Mouse (Mus musculus) heart, embryonic 14.5 days (tissue): ENCODE measurements at regions not wholly inside any gene's neighbourhood (a gene's known extent, or its start where the extent isn't known, plus 50 kb on each side); places are given as distances from the start of the nearest gene placed in this dataset.

Experiments used
- ATAC-seq: fragments of 200-750 bp; cut with Nextera tagmentation; 2 replicates; pipeline ENCODE4 v1.8.0; 2017; ENCODE audit warnings: low read depth, moderate TSS enrichment; ENCODE audit not compliant: insufficient number of reproducible peaks, insufficient read depth, low FRiP score
- H3K27ac ChIP-seq, 2 experiments: fragments of 200-500 bp in 1 of 2; fragments of 300-500 bp in 1 of 2; sonication (generic) in 1 of 2; replicated peaks in 1 of 2; 2 replicates each; pipeline ENCODE4 v1.5.1; 2012 to 2014; ENCODE audit warnings: low read depth in 2 of 2, low read length in 2 of 2, control low read depth in 1 of 2, mild to moderate bottlenecking in 1 of 2, mixed read lengths in 1 of 2; ENCODE audit not compliant: control insufficient read depth in 1 of 2, insufficient read depth in 1 of 2
- H3K27me3 ChIP-seq: fragments of 300-500 bp; sonication (generic); 2 replicates; pipeline ENCODE4 v1.6.1; 2014; ENCODE audit warnings: mild to moderate bottlenecking, low read length, control low read depth; ENCODE audit not compliant: control insufficient read depth, insufficient read depth
- H3K36me3 ChIP-seq: fragments of 300-500 bp; sonication (generic); 2 replicates; pipeline ENCODE4 v1.6.1; 2014; ENCODE audit warnings: mild to moderate bottlenecking, control low read depth, low read length, mixed read lengths; ENCODE audit not compliant: control insufficient read depth, insufficient read depth
- H3K4me1 ChIP-seq, 2 experiments: fragments of 200-500 bp in 1 of 2; fragments of 300-500 bp in 1 of 2; sonication (generic) in 1 of 2; 2 replicates each; pipeline ENCODE4 v1.6.1; 2012 to 2014; ENCODE audit warnings: low read length in 2 of 2, control low read depth in 1 of 2, mixed read lengths in 1 of 2; ENCODE audit not compliant: control insufficient read depth in 2 of 2, insufficient read depth in 2 of 2
- H3K4me2 ChIP-seq: fragments of 300-500 bp; sonication (generic); 2 replicates; pipeline ENCODE4 v1.6.1; 2014; ENCODE audit warnings: mild to moderate bottlenecking, low read length
- H3K4me3 ChIP-seq, 2 experiments: fragments of 200-500 bp in 1 of 2; fragments of 300-500 bp in 1 of 2; sonication (generic) in 1 of 2; 2 replicates each; pipeline ENCODE4 v1.5.1; 2012 to 2014; ENCODE audit warnings: low read length in 2 of 2, mild to moderate bottlenecking in 2 of 2, control low read depth in 1 of 2, low read depth in 1 of 2, moderate library complexity in 1 of 2; ENCODE audit not compliant: control insufficient read depth in 1 of 2, insufficient read depth in 1 of 2
- H3K9ac ChIP-seq: fragments of 300-500 bp; sonication (generic); 2 replicates; pipeline ENCODE4 v1.6.1; 2014; ENCODE audit warnings: mild to moderate bottlenecking, low read length
- H3K9me3 ChIP-seq: fragments of 300-500 bp; sonication (generic); 2 replicates; pipeline ENCODE4 v1.6.1; 2016; ENCODE audit warnings: low read length, control low read depth; ENCODE audit not compliant: control insufficient read depth
- WGBS: fragments of 180-500 bp; shearing (Covaris S2); extraction: QIAGEN DNeasy Blood & Tissue Kit; methylation state at CpG from one replicate; pipeline ENCODE4 v1.1.7; 2014; 5-methylcytosine and 5-hydroxymethylcytosine counted together

DNA sequence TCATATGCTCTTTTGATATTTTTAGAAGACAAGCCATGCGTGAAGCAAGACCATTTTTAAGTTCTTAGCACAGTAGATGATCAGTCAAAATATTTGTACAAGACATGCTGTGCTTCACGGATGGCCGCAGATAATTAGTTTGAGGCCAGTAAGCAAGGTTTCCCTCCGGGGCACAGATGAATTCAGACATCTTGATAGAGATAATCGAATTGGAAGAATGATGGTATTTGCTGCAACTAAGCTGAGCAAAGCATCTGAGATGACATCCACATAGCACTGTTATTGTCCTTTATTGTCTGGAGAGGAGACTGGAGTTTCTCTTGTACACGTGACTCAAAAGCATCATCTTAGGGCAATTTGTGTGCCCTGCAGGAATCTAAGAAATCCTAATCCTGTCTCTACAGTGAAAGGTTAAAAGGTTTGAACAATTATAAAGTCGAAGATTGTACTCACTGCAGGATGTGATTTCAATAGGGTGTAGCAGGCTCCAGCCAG, 335.5 kb downstream of the Gja1 start:
- no peak overlapping the region for H3K4me2 ChIP-seq
- ATAC-seq: no peak
- no peak overlapping the region for H3K9ac ChIP-seq
- no peaks in the 10 kb centered on the region for H3K36me3 ChIP-seq
- no peak overlapping the region for H3K27ac ChIP-seq
- WGBS: 62% methylated on average over 7 of the region's 7 CpGs
- peaks cover 0 to 2% of the 10 kb centered on the region in 2 experiments; a peak in 1 of 4 replicates for H3K4me1 ChIP-seq
- no peaks in the 10 kb centered on the region for H3K9me3 ChIP-seq
- no peaks in the 10 kb centered on the region for H3K27me3 ChIP-seq
- no peak overlapping the region for H3K4me3 ChIP-seq

DNA sequence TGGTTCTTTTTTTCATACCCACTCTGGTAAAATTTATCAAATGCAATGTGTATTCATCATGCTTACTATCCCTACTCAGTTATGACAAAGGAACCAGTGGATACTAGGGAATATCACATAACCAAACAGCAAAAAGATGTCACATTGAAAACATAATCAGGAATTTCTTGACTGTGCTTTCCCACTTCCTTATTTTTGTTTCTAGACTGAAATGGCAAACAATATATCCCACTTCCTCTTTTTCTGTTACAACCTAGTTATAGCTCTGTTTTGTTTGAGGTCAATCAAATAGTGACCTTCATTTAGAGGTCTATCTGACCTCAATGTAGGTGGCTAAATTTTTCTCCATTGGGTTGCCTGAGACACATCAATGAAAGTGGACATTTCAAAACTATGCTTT, 359.9 kb downstream of the Gja1 start:
- H3K27me3 ChIP-seq: no peaks in the 10 kb centered on the region
- H3K4me1 ChIP-seq: no peaks in the 10 kb centered on the region
- H3K9ac ChIP-seq: no peak overlapping the region
- H3K36me3 ChIP-seq: no peaks in the 10 kb centered on the region
- H3K9me3 ChIP-seq: no peaks in the 10 kb centered on the region
- H3K27ac ChIP-seq: no peak overlapping the region
- no peak overlapping the region for H3K4me2 ChIP-seq
- no peak overlapping the region for H3K4me3 ChIP-seq
- no peak for ATAC-seq

DNA sequence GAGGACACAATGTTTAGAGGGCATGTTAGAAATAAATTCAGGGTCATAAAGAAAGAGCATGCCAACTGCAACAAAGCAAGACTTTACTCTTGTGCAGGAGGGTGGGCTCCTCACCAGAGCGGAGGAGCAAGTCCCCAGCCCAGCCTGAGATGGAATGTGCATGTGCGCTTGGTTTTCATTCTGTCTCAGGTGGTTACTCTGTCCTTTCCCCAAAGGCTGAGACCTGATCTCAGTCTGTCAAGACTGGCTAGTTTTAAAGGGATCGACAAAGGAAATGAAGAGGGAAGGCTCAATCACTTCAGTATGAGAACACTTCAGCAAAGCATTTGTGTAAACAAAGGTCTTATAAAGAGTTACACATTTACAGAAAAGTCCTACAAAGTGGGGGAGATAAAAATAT, 362.5 kb downstream of the Gja1 start:
- H3K27me3 ChIP-seq: no peaks in the 10 kb centered on the region
- H3K27ac ChIP-seq: no peak overlapping the region
- H3K36me3 ChIP-seq: no peaks in the 10 kb centered on the region
- H3K4me1 ChIP-seq: no peaks in the 10 kb centered on the region
- 86% methylated on average over 3 of the region's 3 CpGs for WGBS
- no peak for ATAC-seq
- no peaks in the 10 kb centered on the region for H3K9me3 ChIP-seq
- H3K4me2 ChIP-seq: no peak overlapping the region
- H3K4me3 ChIP-seq: no peak overlapping the region
- H3K9ac ChIP-seq: no peak overlapping the region

DNA sequence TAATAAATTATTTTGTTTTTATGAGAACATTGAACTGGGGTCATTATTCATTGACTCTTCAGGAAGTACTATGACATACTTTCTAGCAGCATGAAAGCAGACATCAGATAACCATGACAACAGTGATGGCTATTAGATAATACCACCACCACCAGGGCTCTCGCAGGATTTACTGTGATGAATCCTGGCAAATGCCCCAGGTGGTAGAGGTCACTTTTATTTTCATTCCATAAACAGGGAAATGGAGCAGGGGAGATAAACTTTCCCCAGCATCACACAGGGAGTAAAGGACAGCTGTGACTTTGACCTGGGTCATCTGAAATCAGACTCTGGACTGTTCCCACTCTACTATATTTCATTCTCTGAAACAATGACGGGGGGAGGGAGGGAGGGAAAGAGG, 375.0 kb downstream of the Gja1 start:
- Histone ChIP-seq H3K36me3 (no peaks in the 10 kb centered on the region), H3K27me3 (no peaks in the 10 kb centered on the region), H3K27ac (no peak overlapping the region), H3K9ac (no peak overlapping the region), H3K4me3 (no peak overlapping the region), H3K9me3 (no peaks in the 10 kb centered on the region), H3K4me2 (no peak overlapping the region), H3K4me1 (no peaks in the 10 kb centered on the region; a peak in 1 of 4 replicates)
- 69% methylated on average over 1 of the region's 2 CpGs for WGBS
- no peak for ATAC-seq

DNA sequence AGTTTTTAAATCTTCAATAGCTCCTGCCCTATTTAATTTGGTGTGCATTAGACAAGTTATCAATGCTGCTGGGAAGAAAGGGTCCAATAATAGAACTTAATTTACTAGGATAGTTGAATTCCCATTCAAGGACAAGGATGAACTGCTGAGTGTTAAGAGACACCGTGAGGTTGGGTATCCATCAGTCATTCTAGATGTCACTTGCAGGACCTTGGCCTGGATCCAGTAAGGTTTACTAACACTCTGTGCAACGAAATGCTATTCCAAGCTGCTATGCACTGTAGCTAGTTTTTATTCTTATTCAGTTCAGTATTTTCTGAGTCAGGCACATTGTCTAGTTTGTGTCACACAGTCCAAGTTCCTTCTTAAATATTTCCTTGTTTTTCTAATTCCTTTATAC, 376.4 kb downstream of the Gja1 start:
- Histone ChIP-seq H3K36me3 (no peaks in the 10 kb centered on the region), H3K9me3 (no peaks in the 10 kb centered on the region), H3K27me3 (no peaks in the 10 kb centered on the region), H3K4me3 (no peak overlapping the region), H3K4me2 (no peak overlapping the region), H3K4me1 (no peaks in the 10 kb centered on the region; a peak in 1 of 4 replicates), H3K27ac (0 out of 4 replicates have a peak overlapping the region, but pooled peaks of 1 of the 2 experiments have one; percentile 30), H3K9ac (no peak overlapping the region)
- 31% methylated on average over 2 of the region's 2 CpGs for WGBS
- no peak for ATAC-seq

DNA sequence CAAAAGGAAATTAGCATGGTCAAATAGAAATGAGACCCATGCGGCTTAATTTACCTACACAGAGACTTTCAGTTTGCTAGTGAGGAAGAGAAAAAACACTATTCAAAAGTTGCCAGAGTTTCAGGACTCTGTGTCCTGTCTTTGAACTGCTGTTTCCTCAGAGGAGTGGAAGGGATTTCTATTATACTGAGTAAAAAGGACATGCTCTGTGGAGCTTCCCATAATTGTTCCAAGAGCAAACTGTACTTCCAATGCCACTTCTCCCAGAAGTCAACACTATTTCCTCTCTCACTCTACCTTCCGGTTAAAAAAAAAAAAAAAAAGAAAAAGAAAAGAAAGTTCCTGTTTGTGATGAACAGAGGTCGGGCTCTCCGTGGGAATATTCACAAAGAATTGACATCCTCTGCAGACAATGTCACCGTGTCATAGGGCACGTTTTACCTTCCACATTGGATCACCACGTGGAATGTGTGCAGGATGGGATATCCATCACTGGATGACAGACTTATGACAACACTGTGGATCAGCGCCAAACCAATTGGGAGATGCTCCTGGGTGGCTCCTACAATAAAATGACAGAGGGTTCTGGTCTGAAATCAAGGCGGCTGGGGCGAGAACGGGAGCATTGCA, 377.5 kb downstream of the Gja1 start:
- Histone ChIP-seq H3K9ac (no peak overlapping the region), H3K27ac (no peak overlapping the region), H3K4me2 (no peak overlapping the region), H3K27me3 (no peaks in the 10 kb centered on the region), H3K4me1 (no peaks in the 10 kb centered on the region; a peak in 1 of 4 replicates), H3K4me3 (no peak overlapping the region), H3K9me3 (no peaks in the 10 kb centered on the region), H3K36me3 (no peaks in the 10 kb centered on the region)
- no peak for ATAC-seq
- WGBS: 76% methylated on average over 11 of the region's 11 CpGs

DNA sequence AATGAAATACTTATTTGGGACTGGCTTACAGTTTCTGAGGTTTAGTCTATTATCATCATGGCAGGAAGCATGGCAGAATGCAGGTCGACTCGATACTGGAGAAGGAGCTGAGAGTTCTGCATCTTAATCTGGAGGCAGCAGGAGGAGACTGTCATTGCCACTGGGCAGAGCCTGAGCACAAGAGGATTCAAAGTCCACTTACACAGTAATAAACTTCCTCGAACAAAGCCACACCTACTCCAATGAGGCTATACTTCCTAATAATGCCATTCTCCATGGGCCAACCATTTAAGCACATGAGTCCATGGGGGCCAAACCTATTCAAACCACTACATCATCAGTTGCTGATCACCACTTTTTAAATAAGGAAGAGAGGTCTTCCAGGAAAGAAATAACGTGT, 393.5 kb downstream of the Gja1 start:
- no peaks in the 10 kb centered on the region for H3K9me3 ChIP-seq
- no peak overlapping the region for H3K4me3 ChIP-seq
- 79% methylated on average over 4 of the region's 4 CpGs for WGBS
- H3K4me1 ChIP-seq: no peaks in the 10 kb centered on the region
- no peaks in the 10 kb centered on the region for H3K36me3 ChIP-seq
- H3K27me3 ChIP-seq: no peaks in the 10 kb centered on the region
- H3K9ac ChIP-seq: no peak overlapping the region
- H3K4me2 ChIP-seq: no peak overlapping the region
- no peak for ATAC-seq
- no peak overlapping the region for H3K27ac ChIP-seq

DNA sequence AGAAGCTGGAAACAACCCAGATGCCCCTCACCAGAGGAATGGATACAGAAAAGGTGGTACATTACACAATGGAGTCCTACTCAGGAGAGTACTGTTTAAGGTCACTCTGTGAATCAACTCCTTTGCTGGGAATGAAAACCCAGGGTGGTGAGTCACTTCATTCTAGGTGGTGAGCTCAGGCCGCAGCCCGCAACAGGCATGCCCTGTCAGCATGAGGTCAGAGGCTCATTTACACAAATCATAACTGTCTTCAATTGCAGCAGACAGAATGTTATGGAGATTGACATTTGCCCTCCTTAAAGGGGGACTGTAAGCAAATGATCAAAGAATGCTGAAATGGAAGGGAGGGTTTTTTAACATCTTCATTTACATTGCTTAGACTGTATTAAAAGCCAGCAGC, 405.1 kb downstream of the Gja1 start:
- Histone ChIP-seq H3K4me1 (no peaks in the 10 kb centered on the region), H3K27ac (no peak overlapping the region), H3K36me3 (no peaks in the 10 kb centered on the region), H3K9ac (no peak overlapping the region), H3K9me3 (no peaks in the 10 kb centered on the region), H3K4me3 (no peak overlapping the region), H3K4me2 (no peak overlapping the region), H3K27me3 (no peaks in the 10 kb centered on the region)
- 86% methylated on average over 2 of the region's 2 CpGs for WGBS
- ATAC-seq: no peak
